Mouse (Mus musculus): ENCODE measurements around the gene Klhl21. TPM values are rescaled to one million over a fixed set of nuclear protein-coding genes. Genes with fewer than 3 reads are reported as not detected.

The Klhl21 gene
- total RNA-seq, 2 experiments from 2014 or later = 18.5 to 19.3 TPM

- no peak for DNase-seq (ENCODE audit: extremely low spot score in 1 of 2, low spot score in 2 of 2)
- Histone ChIP-seq H3K27ac (no peak overlapping the region), H3K4me3 (no peak overlapping the region)
- TF ChIP-seq CTCF (IDR thresholded peaks at IDR 0.05) = no peak
- intact Hi-C loops (cut with DNase I) = no loop called here
Measured at GRCm38 (mm10) chr4:152062390-152063110, 53.9 kb downstream of the Klhl21 start.

DNA sequence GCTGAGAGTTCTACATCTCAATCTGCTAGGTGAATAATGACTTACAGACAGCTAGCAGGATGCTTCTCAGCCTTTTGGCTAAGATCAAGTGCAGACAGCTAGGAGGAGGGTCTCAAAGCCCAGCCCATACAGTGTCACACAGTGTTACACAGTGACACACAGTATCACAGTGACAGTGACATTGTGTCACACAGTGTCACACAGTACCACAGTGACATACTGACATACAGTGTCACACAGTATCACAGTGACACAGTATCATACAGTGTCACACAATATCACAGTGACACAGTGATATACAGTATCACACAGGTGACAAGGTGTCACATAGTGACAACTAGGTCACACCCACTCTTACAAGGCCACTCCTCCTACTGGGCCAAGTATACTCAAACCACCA is 58.7 kb downstream of the Klhl21 start:
- intact Hi-C loops (cut with DNase I) = no loop called here
- Histone ChIP-seq H3K27ac (no peak overlapping the region), H3K4me3 (no peak overlapping the region)
- TF ChIP-seq CTCF (IDR thresholded peaks at IDR 0.05) = no peak
- DNase-seq (ENCODE audit: extremely low spot score in 1 of 2, low spot score in 2 of 2) = no peak

Other genes starting within 250 kb of the Klhl21 start
- gene Camta1, start 146.9 kb upstream of the Klhl21 start, total RNA-seq (2021) = 100 to 1,000 TPM; 242 to 255 TPM
- gene Dnajc11, start 75.1 kb upstream of the Klhl21 start, total RNA-seq (2021) = 10 to 100 TPM; 61.8 to 66.6 TPM
- 10 to 100 TPM; 19.2 to 20.7 TPM for gene Thap3, start 19.8 kb upstream of the Klhl21 start, total RNA-seq (2021)
- 10 to 100 TPM; 18.9 to 19.6 TPM for gene Phf13, start 12.5 kb upstream of the Klhl21 start, total RNA-seq (2021)
- gene Zbtb48, start 18.9 kb downstream of the Klhl21 start, total RNA-seq (2021) = 10 to 100 TPM; 13.6 to 13.9 TPM
- under 1 TPM; 0.49 to 0.95 TPM for gene Tas1r1, start 29.8 kb downstream of the Klhl21 start, total RNA-seq (2021)
- gene Nol9, start 30.5 kb downstream of the Klhl21 start, total RNA-seq (2021) = 10 to 100 TPM; 18.2 to 19.2 TPM
- gene Plekhg5, start 63.7 kb downstream of the Klhl21 start, total RNA-seq (2021) = 100 to 1,000 TPM in 1 of 2 experiments, 10 to 100 TPM in 1; 89.1 to 101 TPM
- gene Tnfrsf25, start 107.1 kb downstream of the Klhl21 start, total RNA-seq (2021) = 10 to 100 TPM; 16.4 to 28.6 TPM
- gene Espn, start 143.6 kb downstream of the Klhl21 start, total RNA-seq (2021) = 1 to 10 TPM; 2.1 to 2.6 TPM
- gene Hes2, start 150.1 kb downstream of the Klhl21 start, total RNA-seq (2021) = not detected
- 100 to 1,000 TPM; 300 to 307 TPM for gene Acot7, start 169.3 kb downstream of the Klhl21 start, total RNA-seq (2021)